Mouse (Mus musculus): ENCODE data around the gene Ly6g6f.

DNA sequence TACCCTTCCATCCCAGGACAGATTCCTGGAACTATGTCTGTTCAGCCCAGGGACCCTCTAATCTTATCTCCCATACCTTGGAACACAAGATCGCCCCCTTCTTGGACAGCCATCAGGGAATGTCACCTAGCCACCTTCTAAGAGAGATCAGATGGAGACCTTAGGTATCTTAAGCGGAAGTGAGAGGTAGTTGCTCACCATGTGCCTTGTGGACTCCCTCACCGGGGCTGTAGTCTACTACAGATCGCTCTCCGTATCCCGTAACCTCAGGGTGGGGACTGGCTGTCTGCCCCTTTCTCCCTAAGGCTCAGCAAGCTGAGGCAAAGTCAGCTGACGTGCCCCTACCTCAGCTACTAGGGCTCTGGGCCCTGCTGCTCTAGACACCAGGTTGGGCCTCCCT lies 18.7 kb upstream of the Ly6g6f start:
- TF ChIP-seq GATA1 (IDR thresholded peaks at IDR 0.05; ENCODE audit: low read length) = no peak
- no peak for TF ChIP-seq TAL1 (IDR thresholded peaks at IDR 0.05; ENCODE audit: low read length)
